Mouse (Mus musculus): ENCODE measurements around the gene Inpp5k.
A peak's percentile ranks its signal among the peaks of the same experiment; 100 is the strongest.

DNA sequence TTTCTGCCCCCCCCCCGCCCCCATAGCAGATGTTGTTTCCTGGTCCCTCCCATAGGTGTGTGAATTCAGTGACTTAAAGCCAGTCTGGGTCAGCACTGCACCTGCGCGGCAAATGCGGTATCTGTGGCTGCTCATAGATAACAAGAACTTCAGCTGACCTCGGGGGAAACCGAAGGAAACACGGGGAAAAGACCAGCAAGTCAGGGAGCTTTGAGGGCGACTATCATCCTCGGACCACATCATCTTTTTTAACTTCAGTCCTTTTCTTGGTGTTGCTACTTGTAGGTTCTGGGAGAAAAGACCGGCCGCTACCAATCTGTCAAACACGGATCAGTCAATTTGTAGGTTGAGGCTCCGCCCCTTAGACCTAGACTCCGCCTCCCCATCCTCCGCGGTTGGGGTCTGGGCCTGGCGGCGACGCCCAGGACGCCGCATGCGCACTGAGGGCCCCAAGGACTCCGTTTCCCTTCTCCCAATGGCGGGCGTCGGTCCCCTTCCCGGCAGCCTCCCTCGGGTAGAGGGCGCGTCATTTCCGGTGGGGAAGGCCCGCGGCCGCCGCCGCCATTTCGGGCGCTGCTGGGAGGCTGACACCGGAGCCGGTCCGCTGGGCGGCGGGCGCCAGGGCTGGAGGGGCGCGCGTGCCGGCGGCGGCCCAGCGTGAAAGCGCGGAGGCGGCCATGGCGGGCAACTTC, 48.1 kb downstream of the Inpp5k start, which contains the start of gene Crk:
- TF ChIP-seq POLR2A (IDR thresholded peaks at IDR 0.05; ENCODE audit: low read depth, low read length) (peak; percentile 81), CTCF (IDR thresholded peaks at IDR 0.05; ENCODE audit: borderline replicate concordance, insufficient read depth, low read length) (no peak)
